Mouse (Mus musculus) testis, adult 2 months (tissue): ENCODE measurements around the gene Ublcp1.

Experiments used
- CTCF ChIP-seq: fragments of 200-500 bp; IDR thresholded peaks from 2 replicates; pipeline ENCODE4 v1.5.1; 2012; ENCODE audit warnings: low read depth, mild to moderate bottlenecking, inconsistent platforms, low read length, moderate library complexity; ENCODE audit not compliant: control insufficient read depth, insufficient read depth, insufficient replicate concordance
- POLR2A ChIP-seq: fragments of 200-500 bp; IDR thresholded peaks from 2 replicates; pipeline ENCODE4 v1.6.1; 2012; ENCODE audit warnings: low read depth, mild to moderate bottlenecking, inconsistent platforms, low read length, moderate library complexity; ENCODE audit not compliant: control insufficient read depth

DNA sequence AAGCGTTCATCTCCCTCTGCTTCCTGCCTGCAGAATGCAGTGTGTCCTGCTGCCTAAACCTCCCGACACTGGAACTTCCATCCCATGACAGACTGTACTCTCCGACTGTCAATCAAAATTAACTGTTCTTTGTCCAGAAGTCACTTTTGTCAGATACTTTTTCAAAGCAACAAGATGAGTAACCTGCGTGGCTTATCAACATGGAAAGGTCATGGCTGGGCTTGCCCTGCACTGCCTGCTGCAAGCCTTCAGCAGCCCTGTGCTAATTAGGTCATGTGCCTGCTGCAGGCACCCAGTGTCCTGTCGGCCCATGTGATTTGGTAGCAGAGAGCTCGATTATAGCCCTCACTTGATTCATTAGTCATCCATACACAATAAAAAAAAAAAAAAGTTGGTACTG is 44.7 kb downstream of the Ublcp1 start:
- TF ChIP-seq CTCF (no peak), POLR2A (no peak)
